Mouse (Mus musculus): ENCODE data around the gene Lgi4.

DNA sequence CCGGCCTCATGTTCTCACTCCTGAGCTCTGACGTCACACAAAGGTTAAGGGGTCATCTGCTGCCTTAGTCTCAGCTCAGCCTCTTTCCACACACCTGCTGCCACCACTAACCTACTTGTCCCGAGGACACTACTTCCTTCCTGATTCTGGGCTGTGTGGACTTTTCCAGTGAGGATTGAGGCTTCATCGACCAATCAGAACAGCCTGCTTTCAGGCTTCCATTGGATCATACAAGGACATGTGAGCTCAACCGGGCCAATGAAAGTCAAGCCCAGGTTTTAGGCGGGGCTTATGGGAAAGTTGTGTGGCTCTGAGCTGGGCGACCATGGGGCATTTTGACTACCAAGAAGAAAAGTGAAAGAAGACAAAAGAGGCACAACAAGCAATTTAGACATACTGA, 22.2 kb upstream of the Lgi4 start:
- TF ChIP-seq CTCF (IDR thresholded peaks at IDR 0.05; ENCODE audit: low read depth) (no peak), EP300 (IDR thresholded peaks at IDR 0.05; ENCODE audit: low read depth) (no peak)
